Mouse (Mus musculus) testis, adult 2 months (tissue): Measurements from ENCODE around the gene Hacl1. TPM values are rescaled to one million over a fixed set of nuclear protein-coding genes. Genes with fewer than 3 reads are reported as not detected.

Experiments used
- H3K27ac ChIP-seq: fragments of 200-500 bp; 2 replicates; pipeline ENCODE4 v1.5.1; 2012; ENCODE audit warnings: low read depth, low read length; ENCODE audit not compliant: control insufficient read depth, insufficient read depth
- H3K27me3 ChIP-seq: fragments of 200-500 bp; 2 replicates; pipeline ENCODE4 v1.6.1; 2012; ENCODE audit warnings: mild to moderate bottlenecking, low read length, moderate library complexity; ENCODE audit not compliant: control insufficient read depth, insufficient read depth
- H3K36me3 ChIP-seq: fragments of 200-500 bp; 2 replicates; pipeline ENCODE4 v1.6.1; 2012; ENCODE audit warnings: mild to moderate bottlenecking, low read length; ENCODE audit not compliant: control insufficient read depth, insufficient read depth
- H3K4me1 ChIP-seq: fragments of 200-500 bp; 2 replicates; pipeline ENCODE4 v1.6.1; 2012; ENCODE audit warnings: low read length; ENCODE audit not compliant: control insufficient read depth, insufficient read depth
- H3K4me3 ChIP-seq: fragments of 200-500 bp; 2 replicates; pipeline ENCODE4 v1.5.1; 2012; ENCODE audit warnings: low read depth, mild to moderate bottlenecking, low read length, moderate library complexity, mixed read lengths; ENCODE audit not compliant: control insufficient read depth
- CTCF ChIP-seq: fragments of 200-500 bp; IDR thresholded peaks from 2 replicates; pipeline ENCODE4 v1.5.1; 2012; ENCODE audit warnings: low read depth, mild to moderate bottlenecking, inconsistent platforms, low read length, moderate library complexity; ENCODE audit not compliant: control insufficient read depth, insufficient read depth, insufficient replicate concordance
- POLR2A ChIP-seq: fragments of 200-500 bp; IDR thresholded peaks from 2 replicates; pipeline ENCODE4 v1.6.1; 2012; ENCODE audit warnings: low read depth, mild to moderate bottlenecking, inconsistent platforms, low read length, moderate library complexity; ENCODE audit not compliant: control insufficient read depth
- polyA plus RNA-seq: library from polyadenylated mRNA; depleted of rRNA; stranded (reverse); fragments of >200 nt; gene quantifications from 2 replicates; pipeline ENCODE4 v1.2.3, GENCODE M21; 2012

Gene Hacl1
- polyA plus RNA-seq, 1 experiment = 15.1 TPM

DNA sequence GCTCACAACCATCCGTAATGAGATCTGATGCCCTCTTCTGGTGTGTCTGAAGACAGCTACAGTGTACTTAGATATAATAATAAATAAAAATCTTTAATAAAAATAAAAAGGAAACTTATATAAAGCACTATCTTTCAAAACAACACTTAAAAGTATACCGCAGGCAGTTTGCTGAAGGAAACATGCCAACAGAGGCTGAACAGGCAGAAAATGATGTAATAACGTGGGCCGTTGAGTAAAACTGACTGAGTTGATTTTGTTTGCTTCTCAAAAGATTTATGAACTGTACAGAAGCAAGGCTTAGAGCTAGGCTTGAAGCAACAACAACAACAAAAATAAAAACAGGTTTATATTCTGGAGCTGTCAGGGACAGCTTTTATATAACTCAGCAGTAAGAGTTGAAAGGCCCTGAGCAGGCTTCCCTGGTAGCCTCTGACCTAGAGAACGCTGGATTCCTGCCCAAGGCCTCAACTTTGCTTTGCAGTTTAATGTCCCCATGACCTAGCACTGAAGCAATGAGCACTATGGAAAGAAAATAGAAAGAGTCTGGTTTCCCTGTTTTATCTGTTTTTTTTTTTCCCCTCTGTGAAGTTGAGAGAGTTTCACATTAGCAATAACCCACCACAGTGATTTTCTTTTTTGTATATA is 3.2 kb upstream of the Hacl1 start:
- Histone ChIP-seq H3K27ac (no peak overlapping the region), H3K4me3 (no peak overlapping the region), H3K27me3 (no peaks in the 10 kb centered on the region), H3K36me3 (no peaks in the 10 kb centered on the region), H3K4me1 (peaks cover 2% of the 10 kb centered on the region; the same call in 1 of the 2 replicates)
- TF ChIP-seq POLR2A (no peak), CTCF (no peak)

DNA sequence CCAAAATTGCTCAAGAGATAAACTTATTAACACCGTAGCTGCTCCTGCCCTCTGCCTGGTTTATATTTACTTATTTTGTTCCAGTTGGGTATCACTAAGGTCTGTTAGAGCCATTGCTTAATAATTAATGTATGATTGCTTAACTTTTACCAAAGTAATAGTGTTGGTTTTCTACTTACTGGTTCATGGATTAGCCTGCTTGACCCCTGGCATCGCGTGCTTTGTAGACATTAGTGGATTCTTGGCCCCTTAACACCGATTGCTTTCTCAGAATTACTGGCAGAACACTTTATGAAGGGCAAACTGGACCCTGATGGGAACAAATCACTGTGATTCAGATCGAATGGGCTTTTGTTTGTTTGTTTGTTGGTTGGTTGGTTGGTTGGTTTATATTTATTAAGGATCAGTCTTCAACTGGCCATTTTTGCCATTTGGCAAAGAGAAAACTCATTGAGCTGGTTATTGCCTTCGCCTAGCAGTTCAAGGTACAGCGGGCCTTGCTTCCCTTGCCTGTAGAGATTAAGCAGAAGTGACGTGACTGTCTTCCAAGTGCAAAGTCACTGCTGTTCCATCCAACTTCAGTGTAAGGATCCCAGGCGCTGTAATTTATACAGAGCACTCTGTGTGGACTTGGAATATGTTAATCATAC is 545 bp upstream of the Hacl1 start:
- H3K36me3 ChIP-seq = no peaks in the 10 kb centered on the region
- no peak overlapping the region; the same call in 1 of the 2 replicates for H3K4me3 ChIP-seq
- H3K27me3 ChIP-seq = no peaks in the 10 kb centered on the region
- TF ChIP-seq POLR2A (no peak), CTCF (no peak)
- no peak overlapping the region for H3K27ac ChIP-seq
- peaks cover 2% of the 10 kb centered on the region; the same call in 1 of the 2 replicates for H3K4me1 ChIP-seq

DNA sequence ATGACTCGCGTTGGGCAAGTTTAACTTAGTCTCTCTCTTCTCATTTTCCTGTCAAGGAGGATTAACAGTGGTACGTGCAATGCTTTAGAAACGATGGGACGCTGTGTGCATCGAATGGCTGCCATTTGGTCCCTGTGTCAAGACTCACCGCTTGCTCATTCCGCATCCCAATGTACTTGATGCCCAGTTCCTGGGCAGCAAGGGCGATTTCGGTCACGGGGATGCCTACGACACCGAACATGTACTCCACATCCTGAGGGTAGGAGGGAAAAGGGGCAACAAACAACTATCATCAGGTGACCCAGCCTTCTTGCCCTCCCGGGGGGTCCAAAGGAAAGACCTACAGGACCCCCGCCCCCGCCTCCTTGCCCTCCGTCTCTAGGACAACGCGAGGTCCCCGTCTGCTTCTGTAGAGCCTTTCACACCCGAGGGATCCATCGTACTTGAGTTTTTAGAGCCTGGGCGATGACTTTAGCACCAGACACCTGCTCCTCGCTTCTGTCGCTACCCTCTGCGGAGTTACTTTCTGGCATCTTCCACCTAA is 668 bp downstream of the Hacl1 start, which contains the start of gene Gm49387:
Gene Gm49387, minus strand, starts transcription at position 533 of the 544 bp plus-strand sequence.
- H3K4me1 ChIP-seq = peaks cover 2% of the 10 kb centered on the region; the same call in 1 of the 2 replicates
- H3K36me3 ChIP-seq = no peaks in the 10 kb centered on the region
- TF ChIP-seq POLR2A (no peak; the same call in 1 of the 2 replicates), CTCF (no peak)
- H3K27me3 ChIP-seq = no peaks in the 10 kb centered on the region
- H3K27ac ChIP-seq = peak within 1 kb of the TSS; percentile 88
- peak within 1 kb of the TSS; percentile 95 for H3K4me3 ChIP-seq

DNA sequence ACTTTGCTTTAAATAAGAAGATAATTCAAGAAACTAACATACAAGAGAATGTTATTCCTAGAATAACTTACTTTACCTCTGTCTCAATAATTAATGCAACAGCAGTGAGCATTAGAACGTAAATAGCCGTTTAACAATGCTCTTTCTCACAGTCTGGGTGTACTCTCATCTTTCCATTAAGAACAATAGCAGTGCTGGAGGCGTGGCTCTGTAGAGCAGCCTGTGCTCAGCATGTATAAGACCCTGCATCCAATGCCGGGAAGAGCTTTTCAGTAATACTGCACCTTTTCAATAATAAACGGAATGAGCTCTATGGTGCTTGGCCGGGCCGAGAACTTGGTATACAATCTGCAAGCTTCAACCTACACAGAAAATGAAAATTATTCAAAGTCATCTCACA is 10.4 kb downstream of the Hacl1 start:
- no peaks in the 10 kb centered on the region for H3K27me3 ChIP-seq
- H3K4me3 ChIP-seq = no peak overlapping the region
- H3K4me1 ChIP-seq = no peaks in the 10 kb centered on the region
- TF ChIP-seq CTCF = no peak
- no peak for TF ChIP-seq POLR2A
- no peak overlapping the region for H3K27ac ChIP-seq
- no peaks in the 10 kb centered on the region for H3K36me3 ChIP-seq

DNA sequence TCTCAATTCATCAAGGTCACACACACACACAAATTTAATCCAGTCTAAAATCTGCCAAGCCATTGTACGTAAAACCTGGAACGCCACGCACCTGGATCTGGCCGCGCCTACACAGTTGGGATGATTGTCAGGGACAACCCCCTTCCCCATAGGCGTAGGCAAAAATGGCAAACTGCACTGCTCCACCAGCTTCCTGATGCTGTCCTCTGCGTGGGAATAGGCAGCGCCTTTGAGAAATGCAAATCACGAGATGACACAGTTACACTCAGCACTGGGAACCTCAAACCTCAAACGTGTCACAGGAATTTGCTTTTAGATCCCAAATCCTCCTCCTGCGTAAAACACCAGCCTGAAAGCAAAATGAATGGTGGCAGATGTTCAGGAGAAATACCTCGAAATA is 18.3 kb downstream of the Hacl1 start:
- Histone ChIP-seq H3K36me3 (no peaks in the 10 kb centered on the region), H3K27ac (no peak overlapping the region), H3K4me1 (no peaks in the 10 kb centered on the region), H3K27me3 (no peaks in the 10 kb centered on the region), H3K4me3 (no peak overlapping the region)
- TF ChIP-seq CTCF (no peak), POLR2A (no peak)

DNA sequence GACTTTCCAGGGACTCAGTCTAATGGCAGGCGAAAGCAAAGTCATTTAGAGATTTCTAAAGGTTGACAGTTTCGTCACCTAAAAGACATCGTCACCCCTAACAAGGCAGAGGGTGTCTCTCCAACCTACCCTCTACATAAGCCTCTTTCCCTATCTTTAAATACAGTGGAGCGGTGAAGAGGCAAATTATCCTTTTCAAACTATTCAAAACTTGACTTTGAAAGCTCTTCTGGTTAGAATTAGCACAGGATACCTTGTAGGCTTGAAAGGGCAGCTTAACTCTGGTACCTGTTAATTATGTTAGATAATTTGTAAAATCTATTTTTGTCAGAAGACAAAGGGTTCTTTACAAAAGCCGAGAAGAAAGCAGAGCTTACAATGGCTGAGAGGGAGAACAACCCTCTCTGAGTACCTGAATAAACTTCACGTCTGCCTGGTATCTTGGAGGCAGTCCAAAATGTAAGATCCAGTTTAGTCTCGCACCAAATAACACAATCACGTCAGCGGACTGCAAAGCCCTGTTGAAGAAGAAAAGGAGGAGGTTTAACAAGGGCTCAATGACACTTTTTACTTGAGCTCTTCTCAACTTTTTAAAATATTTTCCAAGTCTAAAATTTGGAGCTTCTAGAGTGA is 20.4 kb downstream of the Hacl1 start:
- no peak overlapping the region for H3K4me3 ChIP-seq
- H3K4me1 ChIP-seq = no peaks in the 10 kb centered on the region
- no peaks in the 10 kb centered on the region for H3K36me3 ChIP-seq
- no peak overlapping the region for H3K27ac ChIP-seq
- H3K27me3 ChIP-seq = no peaks in the 10 kb centered on the region
- TF ChIP-seq POLR2A = no peak
- no peak for TF ChIP-seq CTCF

DNA sequence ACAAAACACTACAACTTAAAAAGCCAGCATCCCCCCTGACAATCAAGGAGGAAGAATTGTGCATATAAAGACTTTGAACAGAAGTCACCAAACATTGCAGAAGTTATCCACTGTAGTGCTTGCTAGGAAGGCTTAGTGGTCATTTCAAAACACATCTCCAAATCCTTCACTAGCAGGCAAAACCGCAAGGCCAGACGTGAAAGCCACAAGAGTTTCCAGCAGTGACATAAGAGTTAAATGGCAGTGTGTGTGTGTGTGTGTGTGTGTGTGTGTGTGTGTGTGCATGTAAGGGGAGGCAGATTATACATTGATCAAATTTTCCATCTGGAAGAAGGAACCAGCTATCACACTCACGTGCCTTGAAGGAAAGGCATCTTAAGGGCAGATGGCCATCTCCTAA is 23.1 kb downstream of the Hacl1 start:
- H3K27me3 ChIP-seq = no peaks in the 10 kb centered on the region
- H3K4me1 ChIP-seq = no peaks in the 10 kb centered on the region
- H3K27ac ChIP-seq = no peak overlapping the region
- TF ChIP-seq POLR2A = no peak
- no peak for TF ChIP-seq CTCF
- no peak overlapping the region for H3K4me3 ChIP-seq
- H3K36me3 ChIP-seq = no peaks in the 10 kb centered on the region
